Mouse (Mus musculus) lung, adult 2 months (tissue): ENCODE results near the gene Nepro. TPM values are rescaled to one million over a fixed set of nuclear protein-coding genes. Genes with fewer than 3 reads are reported as not detected.

Experiments
- DNase-seq: peaks from one replicate; pipeline ENCODE4 v3.0.0; 2022
- H3K4me1 ChIP-seq: fragments of 200-500 bp; 2 replicates; pipeline ENCODE4 v1.6.1; 2011; ENCODE audit warnings: low read length; ENCODE audit not compliant: control insufficient read depth, insufficient read depth
- H3K4me3 ChIP-seq: fragments of 200-500 bp; replicated peaks from 2 replicates; pipeline ENCODE3; 2011; ENCODE audit warnings: low read depth, mild to moderate bottlenecking, control low read depth, low read length; ENCODE audit errors: extremely low read depth
- CTCF ChIP-seq: fragments of 200-500 bp; IDR thresholded peaks from 2 replicates; pipeline ENCODE4 v1.5.1; 2011; ENCODE audit warnings: mild to moderate bottlenecking, low read length, control low read depth; ENCODE audit not compliant: insufficient read depth
- POLR2A ChIP-seq: fragments of 200-500 bp; IDR thresholded peaks from 2 replicates; pipeline ENCODE4 v1.6.1; 2011; ENCODE audit warnings: low read depth, mild to moderate bottlenecking, control low read depth, low read length, borderline replicate concordance; ENCODE audit errors: extremely low read depth
- WGBS: fragments of 180-500 bp; shearing (Covaris S2); methylation state at CpG from one replicate; pipeline ENCODE4 v1.1.7; 2018; 5-methylcytosine and 5-hydroxymethylcytosine counted together
- polyA plus RNA-seq: library from polyadenylated mRNA; depleted of rRNA; stranded (reverse); fragments of >200 nt; gene quantifications from 2 replicates; pipeline ENCODE4 v1.2.3, GENCODE M21; 2012; rRNA removed

Nepro gene
- 3.1 and 3.2 TPM in 2 replicates for polyA plus RNA-seq

DNA sequence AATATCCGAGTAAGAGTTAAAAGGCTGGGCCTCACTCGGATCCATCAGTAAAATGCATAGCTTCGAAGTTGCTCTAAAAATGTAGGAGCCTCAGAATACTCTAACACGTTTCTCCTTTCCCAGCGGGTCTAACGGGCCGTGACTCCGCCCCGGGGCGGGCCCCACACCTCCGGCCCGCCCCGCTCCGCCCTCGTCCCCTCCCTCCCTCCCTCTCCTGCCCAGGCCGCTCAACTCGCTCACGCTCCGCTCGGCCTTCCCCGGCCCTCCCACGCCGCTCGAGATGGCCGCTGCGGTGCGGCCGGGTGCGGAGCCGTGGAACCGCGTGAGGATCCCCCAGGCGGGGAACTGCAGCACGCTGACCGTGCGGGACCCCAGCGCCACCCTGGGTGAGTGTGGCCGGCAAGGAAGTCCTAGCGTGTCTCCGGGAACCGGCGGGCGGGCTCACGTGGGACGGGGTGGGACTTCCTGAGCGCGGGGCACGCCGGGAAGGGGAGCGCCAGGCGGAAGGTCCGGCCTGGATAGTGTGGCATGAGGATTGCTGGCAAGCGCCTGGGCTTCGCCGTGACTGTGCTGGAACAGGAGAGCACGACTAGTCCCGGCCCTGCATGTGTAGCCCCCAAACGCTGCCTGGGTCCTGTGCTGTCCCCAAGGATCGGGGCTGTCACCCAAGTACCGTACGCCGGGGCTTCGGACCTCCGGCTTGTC is at the start of gene Nepro:
Gene Nepro, plus strand, starts transcription at position 219 of the 705 bp plus-strand sequence.
- H3K4me1 ChIP-seq: peaks cover 9% of the 10 kb centered on the region
- under 1% methylated on average over 64 of the region's 64 CpGs for WGBS
- TF ChIP-seq CTCF: no peak
- peak; percentile 92; the same call in 1 of the 2 replicates for TF ChIP-seq POLR2A
- peak within 1 kb of the TSS; percentile 96 for H3K4me3 ChIP-seq
- DNase-seq: peak; percentile 99

DNA sequence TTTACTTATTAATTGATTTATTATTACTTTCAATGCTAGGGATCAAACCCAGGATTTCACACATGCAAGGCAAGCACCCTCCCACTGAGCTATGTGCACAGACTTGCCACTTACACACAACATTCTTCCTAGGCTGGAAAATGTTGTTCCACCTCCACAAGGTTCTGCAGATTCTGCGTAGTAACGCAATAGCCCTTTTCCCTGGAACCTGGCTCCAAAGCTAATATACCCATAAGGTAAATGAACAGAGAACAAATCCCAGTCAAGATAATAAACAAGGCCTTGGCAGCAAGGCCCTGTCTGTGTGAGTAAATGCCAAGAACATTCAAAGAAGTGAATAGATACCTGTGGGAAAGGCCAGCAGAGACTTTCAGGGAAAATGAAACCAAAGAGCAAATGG is 47.7 kb upstream of the Nepro start:
- TF ChIP-seq CTCF: no peak
- TF ChIP-seq POLR2A: no peak
- DNase-seq: no peak
- WGBS: 92% methylated on average over 2 of the region's 2 CpGs

DNA sequence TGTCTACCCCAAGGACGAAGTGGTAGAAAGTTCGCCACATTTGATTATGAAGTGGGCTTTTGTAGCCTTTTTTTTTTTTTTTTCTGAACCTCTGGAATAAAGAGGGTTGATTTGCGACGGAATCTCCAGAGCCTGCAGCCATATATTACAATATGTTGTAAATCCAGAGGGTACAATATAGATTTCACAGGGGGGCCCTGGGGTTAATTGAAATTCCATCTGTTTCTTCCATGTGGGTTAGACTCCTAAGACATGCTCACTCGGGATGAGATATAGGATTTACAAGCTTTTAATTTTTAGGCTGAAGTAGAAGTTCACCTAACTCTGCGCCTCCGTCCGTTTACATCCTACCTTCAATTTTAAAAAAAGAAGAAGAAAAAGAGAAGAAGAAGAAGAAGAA is 45.0 kb upstream of the Nepro start:
- H3K4me3 ChIP-seq: no peak overlapping the region
- WGBS: 95% methylated on average over 8 of the region's 8 CpGs
- DNase-seq: no peak
- H3K4me1 ChIP-seq: peaks cover 2% of the 10 kb centered on the region; the same call in 1 of the 2 replicates
- TF ChIP-seq CTCF: no peak
- no peak for TF ChIP-seq POLR2A

More for the DNA sequence above, 47.7 kb upstream of the Nepro start:
- H3K4me3 ChIP-seq: no peak overlapping the region
- H3K4me1 ChIP-seq: peaks cover 2% of the 10 kb centered on the region; the same call in 1 of the 2 replicates

DNA sequence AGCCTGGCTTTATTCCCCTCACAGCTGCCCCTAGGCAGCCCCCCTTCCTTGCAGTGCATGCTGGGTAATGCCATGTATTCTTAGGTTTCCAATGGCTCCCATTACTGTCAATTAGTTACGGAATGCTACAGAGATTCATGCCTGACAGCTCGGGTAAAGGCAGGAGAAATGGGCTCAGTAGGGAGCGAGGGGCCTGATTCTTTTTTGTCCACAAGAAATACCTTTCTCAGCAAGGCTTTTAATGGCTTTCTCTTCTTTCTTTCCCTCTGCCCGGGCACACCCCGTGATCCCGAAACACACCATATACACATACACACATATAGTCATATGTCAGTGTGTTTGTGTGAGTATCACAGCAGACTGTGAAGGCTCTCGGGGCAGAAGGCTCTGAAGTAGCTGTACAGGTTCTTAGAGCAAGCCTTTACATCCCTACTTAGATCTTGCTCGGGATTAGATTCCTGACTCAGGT is 44.6 kb upstream of the Nepro start:
- DNase-seq: no peak

DNA sequence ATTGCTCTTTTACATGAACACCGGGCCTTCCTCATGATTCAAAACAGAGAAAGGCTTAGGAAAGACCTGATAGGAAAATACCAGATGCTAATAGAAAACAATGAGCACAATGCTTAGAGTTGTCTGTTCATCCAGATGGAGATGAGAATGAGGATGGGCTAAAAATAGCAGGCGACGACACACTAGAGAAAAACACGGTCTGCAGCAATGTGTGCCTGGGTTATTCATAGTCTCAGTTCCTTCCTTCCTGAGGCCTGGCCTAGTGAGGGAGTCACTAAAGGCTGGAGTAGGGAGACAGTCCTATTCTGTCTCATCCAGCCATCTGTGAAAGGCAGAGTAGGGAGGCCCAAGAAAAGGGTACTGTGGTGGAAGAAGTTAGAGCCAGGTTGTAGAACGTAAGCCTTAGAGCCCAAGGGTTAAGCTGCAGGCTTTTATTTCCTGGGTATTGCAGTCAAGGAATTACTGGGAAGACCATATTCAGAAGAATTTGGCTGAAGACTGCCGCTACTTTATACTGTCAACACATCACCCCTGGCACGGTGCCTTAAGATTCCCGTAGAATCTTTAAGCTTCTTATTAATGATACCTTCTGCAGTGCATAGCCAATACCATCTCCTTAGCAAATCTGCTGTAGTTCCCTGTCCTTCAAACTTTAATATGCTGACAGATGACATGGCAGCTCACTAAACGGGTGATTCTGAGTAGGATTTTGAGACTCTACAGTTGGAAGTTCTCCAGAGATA is 43.2 kb upstream of the Nepro start:
- 37% methylated on average over 9 of the region's 9 CpGs for WGBS
- no peak for DNase-seq
- TF ChIP-seq POLR2A (no peak), CTCF (no peak)

More for the DNA sequence above, 44.6 kb upstream of the Nepro start:
- H3K4me3 ChIP-seq: no peak overlapping the region
- peaks cover 2% of the 10 kb centered on the region; the same call in 1 of the 2 replicates for H3K4me1 ChIP-seq
- WGBS: 86% methylated on average over 8 of the region's 8 CpGs
- no peak for TF ChIP-seq CTCF

DNA sequence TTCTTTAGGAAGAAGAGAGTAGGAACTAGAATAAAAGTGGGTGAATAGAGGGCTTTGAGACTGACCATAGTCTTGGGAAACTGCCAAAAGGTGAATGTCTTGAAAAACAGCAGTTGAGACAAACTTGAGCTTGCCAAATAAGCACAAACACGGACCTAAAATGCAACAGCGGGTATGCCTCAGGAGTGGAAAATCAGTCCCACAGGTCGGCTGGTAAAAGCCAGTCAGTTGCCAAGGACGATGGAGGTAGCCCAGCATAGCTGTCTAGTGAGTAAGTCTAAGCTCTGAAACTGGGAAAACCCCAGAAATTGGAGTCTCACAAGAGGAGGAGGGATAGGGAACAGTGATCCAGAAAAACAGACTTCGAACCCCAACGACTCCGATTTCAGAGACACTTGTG is 39.5 kb upstream of the Nepro start:
- WGBS: 76% methylated on average over 7 of the region's 7 CpGs
- no peak overlapping the region for H3K4me3 ChIP-seq
- DNase-seq: no peak
- no peak for TF ChIP-seq CTCF
- no peak for TF ChIP-seq POLR2A
- peaks cover 2% of the 10 kb centered on the region; the same call in 1 of the 2 replicates for H3K4me1 ChIP-seq

More for the DNA sequence above, 43.2 kb upstream of the Nepro start:
- H3K4me1 ChIP-seq: peaks cover 2% of the 10 kb centered on the region; the same call in 1 of the 2 replicates
- no peak overlapping the region for H3K4me3 ChIP-seq

DNA sequence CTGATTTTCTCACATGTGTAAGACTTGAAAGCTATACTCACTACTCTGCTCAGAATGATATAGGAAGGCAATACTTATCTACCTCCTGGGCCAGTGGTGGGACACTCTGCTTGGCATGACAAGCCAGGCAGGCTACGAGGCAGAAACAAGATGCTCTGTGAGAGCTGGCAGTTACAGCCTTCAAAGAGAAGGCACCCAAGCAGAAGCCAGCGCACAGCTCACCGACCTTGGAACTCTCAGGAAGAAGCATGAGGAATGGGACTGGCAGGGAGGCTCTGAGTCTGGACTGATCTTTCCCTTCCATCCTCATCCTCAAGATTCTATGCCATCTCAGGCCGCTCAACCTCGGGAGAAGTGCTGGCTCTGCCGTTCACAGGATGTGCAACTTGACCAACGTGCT is 38.7 kb upstream of the Nepro start:
- no peak overlapping the region for H3K4me3 ChIP-seq
- peaks cover 2% of the 10 kb centered on the region; the same call in 1 of the 2 replicates for H3K4me1 ChIP-seq
- 82% methylated on average over 7 of the region's 7 CpGs for WGBS
- no peak for DNase-seq
- no peak for TF ChIP-seq CTCF
- no peak for TF ChIP-seq POLR2A

DNA sequence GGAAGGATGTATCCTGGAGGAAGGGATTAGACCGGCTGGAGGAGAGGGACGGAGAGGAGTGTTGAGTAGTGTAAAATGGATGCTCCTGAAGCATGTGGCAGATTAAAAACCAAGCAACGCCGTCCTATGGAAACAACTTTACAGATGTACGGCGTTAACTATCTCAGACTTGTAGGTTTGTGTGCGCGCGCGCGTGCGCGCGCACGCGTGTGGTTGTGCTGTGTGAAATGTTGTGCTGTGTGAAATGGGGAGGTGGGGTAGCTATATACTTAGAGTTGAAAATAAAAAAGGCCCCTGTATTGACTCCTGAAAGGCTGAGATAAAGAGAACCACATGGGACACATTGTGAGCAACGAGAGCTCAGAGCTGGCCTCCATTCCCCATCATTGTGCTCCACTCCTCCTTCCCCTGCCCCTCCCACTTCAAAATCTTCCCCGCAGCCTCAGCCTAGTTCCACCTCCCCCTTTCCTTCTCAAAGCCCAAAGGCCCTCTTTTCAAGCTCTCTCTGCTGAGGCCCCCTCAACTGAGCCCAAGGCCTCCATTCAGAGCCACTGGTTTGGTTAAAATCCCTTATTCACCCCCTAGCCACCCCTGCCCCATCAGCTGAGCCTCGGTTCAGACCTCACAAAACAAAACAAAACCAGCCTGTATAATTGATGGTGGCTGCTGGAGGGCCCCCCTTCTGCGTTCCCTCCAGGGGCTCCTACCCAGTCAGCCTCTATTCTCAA is 36.9 kb upstream of the Nepro start:
- 67% methylated on average over 20 of the region's 20 CpGs for WGBS
- TF ChIP-seq CTCF (no peak), POLR2A (no peak)

DNA sequence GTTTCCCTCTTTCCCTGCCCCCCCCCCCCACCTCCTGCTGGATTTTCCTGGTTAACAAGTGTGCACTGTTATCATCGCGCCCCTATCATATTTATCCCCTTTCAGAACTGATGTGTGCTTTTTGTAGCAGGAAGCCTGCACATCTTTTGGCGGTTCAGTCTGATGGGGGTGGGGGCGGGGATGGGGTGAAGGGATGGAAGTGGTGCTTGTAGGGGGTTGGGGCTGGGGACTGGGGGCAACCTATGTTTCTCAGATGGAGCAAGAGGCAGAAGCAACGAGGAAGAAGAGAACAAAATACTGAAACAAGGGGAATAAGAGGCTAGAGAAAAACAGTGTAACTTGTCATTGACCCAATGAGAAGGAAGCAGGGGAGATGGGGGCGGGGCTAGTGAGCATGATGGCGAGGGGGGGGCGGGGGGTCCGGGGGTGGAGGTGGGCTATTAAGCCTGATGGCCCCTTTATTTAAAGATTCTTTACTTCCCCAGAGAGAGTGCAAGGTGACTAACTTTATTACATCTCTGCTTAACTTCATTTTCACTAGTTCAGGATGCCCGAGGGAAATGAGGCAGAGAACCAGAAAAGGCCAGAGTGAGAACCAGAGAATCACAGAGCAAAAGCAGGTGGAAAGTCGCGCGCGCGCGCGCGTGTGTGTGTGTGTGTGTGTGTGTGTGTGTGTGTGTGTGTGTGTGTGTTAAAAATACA is 36.2 kb upstream of the Nepro start:
- peaks cover 3% of the 10 kb centered on the region; the same call in 1 of the 2 replicates for H3K4me1 ChIP-seq
- WGBS: 20% methylated on average over 18 of the region's 18 CpGs
- TF ChIP-seq CTCF: no peak
- no peak for TF ChIP-seq POLR2A
- no peak overlapping the region for H3K4me3 ChIP-seq
- DNase-seq: no peak

More for the DNA sequence above, 36.9 kb upstream of the Nepro start:
- no peak for DNase-seq
- Histone ChIP-seq H3K4me1 (peaks cover 3% of the 10 kb centered on the region; the same call in 1 of the 2 replicates), H3K4me3 (no peak overlapping the region)
